Mouse (Mus musculus) myocyte (in vitro differentiated cells): ENCODE results near the gene Gal3st1.

ENCODE experiments used
- CEBPB ChIP-seq: IDR thresholded peaks from 2 replicates; pipeline ENCODE4 v1.6.1; 2011; ENCODE audit warnings: mild to moderate bottlenecking, moderate library complexity; ENCODE audit not compliant: poor library complexity, insufficient read depth, severe bottlenecking
- E2F4 ChIP-seq: IDR thresholded peaks from one replicate; pipeline ENCODE4 v1.6.1; 2011; ENCODE audit warnings: mild to moderate bottlenecking, control low read depth, moderate library complexity; ENCODE audit not compliant: insufficient read depth
- MAX ChIP-seq: IDR thresholded peaks from one replicate; pipeline ENCODE4 v1.6.1; 2011; ENCODE audit warnings: low read depth, mild to moderate bottlenecking, control low read depth
- POLR2A ChIP-seq: IDR thresholded peaks from one replicate; pipeline ENCODE4 v1.6.1; 2011; ENCODE audit warnings: low read depth, mild to moderate bottlenecking, control low read depth, moderate library complexity; ENCODE audit not compliant: insufficient read length
- POLR2AphosphoS2 ChIP-seq: IDR thresholded peaks from one replicate; pipeline ENCODE4 v1.6.1; 2011; ENCODE audit warnings: low read depth, control low read depth; ENCODE audit not compliant: insufficient read length
- USF1 ChIP-seq: IDR thresholded peaks from one replicate; pipeline ENCODE4 v1.6.1; 2011; ENCODE audit warnings: low read depth, mild to moderate bottlenecking, control low read depth, moderate library complexity

DNA sequence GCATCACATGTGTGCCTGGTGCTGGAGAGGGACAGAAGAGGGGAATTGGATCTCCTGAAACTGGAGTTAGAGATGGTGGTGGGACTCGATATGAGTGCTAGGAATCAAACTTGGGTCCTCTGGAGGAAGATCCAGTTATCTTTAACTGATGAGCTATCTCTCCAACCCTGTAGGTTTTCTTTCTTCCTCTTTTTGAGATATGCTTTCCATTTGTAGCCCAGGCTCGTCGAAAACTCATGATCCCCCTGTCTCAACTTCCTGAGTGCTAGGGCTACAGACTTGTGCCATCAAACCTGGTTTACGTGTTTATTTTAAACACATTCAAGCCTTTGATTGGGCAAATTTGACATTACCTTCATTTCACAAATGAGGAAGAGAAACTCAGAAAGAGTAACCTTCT is 50.7 kb downstream of the Gal3st1 start:
- no peak for TF ChIP-seq POLR2A
- TF ChIP-seq MAX, result no peak
- TF ChIP-seq E2F4, result no peak
- TF ChIP-seq USF1, result no peak
- TF ChIP-seq CEBPB, result no peak
- TF ChIP-seq POLR2AphosphoS2, result no peak
